Mouse (Mus musculus) neutrophil, adult 5-6 weeks (primary cell): ENCODE measurements at regions not wholly inside any gene's neighbourhood (a gene's known extent, or its start where the extent isn't known, plus 50 kb on each side); places are given as distances from the start of the nearest gene placed in this dataset.

Experiments
- ATAC-seq: fragments of 151-379, 151-347 bp; 2 replicates; pipeline ENCODE4 v1.8.0; 2017; ENCODE audit warnings: mild to moderate bottlenecking, moderate TSS enrichment; ENCODE audit not compliant: insufficient number of reproducible peaks, poor library complexity, low FRiP score, severe bottlenecking; ENCODE audit errors: extremely low read depth

GRCm38 (mm10) chr11:19143267-19144000 is 124.6 kb upstream of the Meis1 start:
- no peak for ATAC-seq

- no peak for ATAC-seq
These were observed 125.7 kb upstream of the Meis1 start for GRCm38 (mm10) chr11:19144506-19144905.

DNA sequence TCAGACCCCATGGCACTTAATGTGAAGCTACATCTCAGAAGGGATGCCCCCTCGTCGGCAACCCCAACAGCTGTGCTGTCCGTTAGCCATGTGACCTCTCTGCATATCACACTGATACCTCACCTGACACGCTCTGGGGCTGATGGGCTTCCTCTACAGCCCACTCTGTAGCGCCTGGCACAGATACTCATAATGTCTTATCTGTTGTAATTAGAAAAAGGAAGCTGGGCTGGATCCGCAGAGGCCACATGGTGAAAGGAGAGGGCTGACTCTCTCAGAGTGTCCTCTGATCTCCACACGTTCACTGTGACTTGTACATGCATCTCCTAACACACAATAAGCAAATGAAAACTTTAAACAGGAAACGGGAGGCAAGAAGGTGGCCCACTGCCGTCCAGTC is 126.5 kb upstream of the Meis1 start:
- no peak for ATAC-seq

GRCm38 (mm10) chr11:19145991-19146390 is 127.2 kb upstream of the Meis1 start:
- ATAC-seq: no peak

DNA sequence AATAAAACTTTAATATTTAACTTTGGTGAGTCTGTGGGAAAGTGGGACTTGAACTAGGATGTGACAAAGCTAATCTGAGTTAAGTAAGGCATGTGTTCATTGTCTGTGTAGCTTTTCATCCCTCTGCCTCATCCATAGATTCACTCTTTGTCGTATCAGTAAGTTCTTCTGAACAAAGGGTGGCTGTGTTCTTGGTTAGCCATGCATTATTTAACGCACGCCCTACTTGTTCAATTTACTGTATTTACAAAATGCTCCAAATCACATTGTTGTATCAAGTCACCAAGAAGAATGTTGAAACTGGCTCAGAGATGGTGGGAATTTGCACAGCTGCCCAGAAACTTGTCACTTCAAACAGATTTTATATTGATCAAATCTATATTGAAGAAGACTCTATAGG is 132.2 kb upstream of the Meis1 start:
- ATAC-seq: no peak

GRCm38 (mm10) chr11:19153714-19154113 is 134.9 kb upstream of the Meis1 start:
- ATAC-seq: no peak

- ATAC-seq: no peak
These were observed 136.2 kb upstream of the Meis1 start for GRCm38 (mm10) chr11:19154813-19155616.

GRCm38 (mm10) chr11:19155617-19155983 is 136.8 kb upstream of the Meis1 start:
- no peak for ATAC-seq

DNA sequence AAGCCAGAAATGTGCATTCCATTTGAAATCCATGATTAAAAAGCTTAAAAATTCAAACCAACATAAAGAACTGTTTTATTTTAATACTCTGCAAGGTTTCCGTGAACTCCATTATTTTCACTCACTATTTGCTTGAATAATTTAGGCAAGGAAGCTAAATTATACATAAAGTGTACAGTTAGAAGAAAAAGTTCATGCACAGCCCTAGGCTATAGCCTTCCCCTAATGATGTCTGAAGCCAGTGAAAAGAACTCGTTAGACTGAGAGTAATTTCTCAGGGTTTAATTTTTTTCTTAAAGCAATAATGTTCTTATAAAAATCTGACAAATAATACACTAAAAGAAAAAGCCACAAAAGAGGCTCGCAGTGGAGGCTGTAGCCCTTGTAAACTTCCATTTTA is 141.4 kb upstream of the Meis1 start:
- no peak for ATAC-seq

- ATAC-seq: no peak
These were observed 141.9 kb upstream of the Meis1 start for GRCm38 (mm10) chr11:19160669-19161068.

- ATAC-seq: no peak
These were observed 152.2 kb upstream of the Meis1 start for GRCm38 (mm10) chr11:19170938-19171337.

- ATAC-seq: no peak
These were observed 155.7 kb upstream of the Meis1 start for GRCm38 (mm10) chr11:19174305-19175017.

- ATAC-seq: no peak
These were observed 160.5 kb upstream of the Meis1 start for GRCm38 (mm10) chr11:19179290-19179689.

GRCm38 (mm10) chr11:19189778-19190177 is 171.0 kb upstream of the Meis1 start:
- no peak for ATAC-seq

DNA sequence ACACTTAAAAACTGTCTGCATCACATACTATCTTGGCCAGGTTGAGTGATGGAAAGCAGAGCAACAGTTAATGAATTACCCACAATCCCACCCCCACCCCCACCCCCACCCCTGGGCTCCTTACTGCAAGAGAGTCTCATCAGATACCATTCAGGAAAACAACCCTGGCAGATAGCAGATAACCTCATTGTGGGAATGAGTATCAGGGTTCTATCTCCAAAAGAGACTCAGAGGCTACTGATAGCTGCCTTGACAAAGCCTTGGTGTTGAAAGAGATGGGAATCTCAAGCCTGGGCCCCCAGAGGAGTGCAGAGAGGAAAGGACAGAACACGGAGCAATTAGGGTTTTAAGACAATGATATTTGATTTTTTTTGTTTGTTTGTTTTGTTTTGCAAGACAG is 175.7 kb upstream of the Meis1 start:
- ATAC-seq: no peak

DNA sequence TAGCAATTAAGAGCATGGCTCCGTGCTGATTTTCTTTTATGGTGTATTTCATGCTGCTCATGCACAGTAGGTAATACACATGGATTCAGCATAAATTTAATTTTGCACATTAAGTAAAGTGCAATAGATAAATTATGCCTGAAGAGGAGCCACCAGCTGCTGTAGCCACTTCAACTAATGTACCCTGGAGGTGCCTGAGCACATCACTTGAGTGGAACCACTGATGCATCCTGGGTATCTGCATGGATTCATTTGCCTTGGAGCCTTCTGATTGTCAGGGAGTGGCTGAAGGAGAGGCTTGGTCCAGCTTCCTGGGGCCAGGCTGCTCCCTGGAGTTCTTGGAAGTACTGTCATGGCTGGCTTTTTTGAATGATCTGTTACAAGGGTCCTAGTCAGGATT is 179.0 kb upstream of the Meis1 start:
- no peak for ATAC-seq

GRCm38 (mm10) chr11:19202602-19203517 is 184.1 kb upstream of the Meis1 start:
- ATAC-seq: no peak

DNA sequence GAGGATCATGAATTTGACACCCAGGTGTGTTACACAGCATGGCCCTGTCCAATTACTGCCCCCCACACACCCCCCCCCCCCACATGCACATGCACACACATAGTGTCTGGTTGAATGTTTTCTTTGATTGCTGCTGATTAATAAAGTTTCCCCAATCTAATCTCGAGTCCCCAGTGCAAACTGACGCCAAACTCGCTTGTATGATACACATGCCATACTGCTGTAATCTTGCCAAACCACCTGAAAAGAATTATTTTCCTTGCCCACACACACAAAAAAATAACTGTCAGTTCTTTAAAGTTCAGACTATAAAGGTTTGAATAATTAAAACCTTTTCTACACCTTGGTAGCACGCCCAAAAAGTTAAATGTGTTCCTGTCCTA is 184.7 kb upstream of the Meis1 start:
- ATAC-seq: no peak

DNA sequence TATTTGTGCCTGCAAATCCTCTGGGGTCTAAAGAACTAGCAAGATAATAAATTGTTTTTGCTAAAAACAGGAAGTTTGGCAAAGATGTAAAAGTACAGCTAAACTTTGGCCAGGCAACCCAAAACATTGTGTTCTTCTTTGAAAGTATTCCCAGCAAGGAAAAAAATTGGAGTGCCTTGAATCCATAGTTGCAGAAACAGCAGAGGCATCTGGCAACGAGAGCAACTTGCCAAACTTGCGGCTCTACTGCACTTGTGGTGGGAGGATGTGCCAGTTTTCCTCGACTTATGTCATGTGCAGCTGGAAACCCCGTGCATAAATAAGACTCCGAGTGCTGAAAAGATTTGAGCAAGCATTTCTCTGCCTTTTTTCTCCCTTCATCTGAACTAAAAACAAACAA is 185.2 kb upstream of the Meis1 start:
- ATAC-seq: no peak
